Mouse (Mus musculus) heart, adult 18-20 months (tissue): Measurements from ENCODE around the gene Hap1. TPM values are rescaled to one million over a fixed set of nuclear protein-coding genes. Genes with fewer than 3 reads are reported as not detected.
A peak's percentile ranks its signal among the peaks of the same experiment; 100 is the strongest.
"Not testable (repeated sequence)": the region's sequence is repeated elsewhere in the genome, so short reads cannot be mapped to it uniquely, and the experiment has no call there.

ENCODE experiments used
- DNase-seq, 2 experiments: peaks; one replicate each; pipeline ENCODE4 v3.0.0; 2021 to 2022; ENCODE audit warnings: mixed read lengths in 1 of 2
- total RNA-seq, 2 experiments: library from RNA; stranded (reverse); gene quantifications; 2 replicates each; pipeline ENCODE4 v1.2.3; 2021

The Hap1 gene
- total RNA-seq, 2 experiments from 2014 or later = 1.8 to 1.9 TPM

GRCm38 (mm10) chr11:100355151-100355951, 577 bp downstream of the Hap1 start:
- peak; percentile 52 to 55 for DNase-seq

DNA sequence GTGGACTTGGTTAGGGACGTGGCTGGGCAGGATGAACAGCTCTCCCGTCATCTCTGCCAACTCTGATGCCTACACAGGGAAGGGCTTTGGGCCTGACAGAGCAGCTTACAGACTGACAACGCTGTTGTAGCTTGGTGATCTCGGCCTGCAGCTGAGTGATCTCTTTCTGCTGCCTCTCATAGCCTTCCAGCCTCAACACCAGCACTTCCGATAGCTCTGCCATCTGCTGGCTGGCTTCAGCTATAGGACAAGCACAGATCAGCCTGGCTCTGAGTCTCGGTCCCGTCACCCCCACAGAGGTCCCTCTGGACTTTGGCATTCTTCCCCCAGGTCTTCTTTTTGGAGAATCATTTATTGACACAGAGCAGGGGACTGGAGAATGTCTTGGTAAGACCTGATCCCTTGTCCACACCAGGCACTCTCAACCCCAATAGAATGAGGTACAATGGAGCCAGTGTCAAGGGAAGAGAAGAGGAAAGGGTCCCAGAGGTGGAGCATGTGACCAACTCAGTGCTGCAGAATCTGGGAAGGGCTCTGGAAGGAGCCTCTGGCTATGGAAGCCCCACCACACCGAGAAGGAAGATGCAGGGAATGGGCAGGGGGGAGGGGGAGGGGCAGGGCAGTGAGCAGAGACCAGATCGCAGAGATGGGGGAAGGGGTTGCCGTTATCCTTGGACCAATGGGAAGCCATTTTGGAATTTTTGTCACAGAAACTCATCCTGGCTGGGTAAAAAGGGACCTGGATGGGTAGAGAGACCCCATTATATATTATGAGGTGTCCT, 3.7 kb downstream of the Hap1 start:
- no peak for DNase-seq

- DNase-seq = no peak
Measured at GRCm38 (mm10) chr11:100344269-100344668, 11.7 kb downstream of the Hap1 start.

- DNase-seq = no peak
Measured at GRCm38 (mm10) chr11:100335731-100336130, 20.2 kb downstream of the Hap1 start.

DNA sequence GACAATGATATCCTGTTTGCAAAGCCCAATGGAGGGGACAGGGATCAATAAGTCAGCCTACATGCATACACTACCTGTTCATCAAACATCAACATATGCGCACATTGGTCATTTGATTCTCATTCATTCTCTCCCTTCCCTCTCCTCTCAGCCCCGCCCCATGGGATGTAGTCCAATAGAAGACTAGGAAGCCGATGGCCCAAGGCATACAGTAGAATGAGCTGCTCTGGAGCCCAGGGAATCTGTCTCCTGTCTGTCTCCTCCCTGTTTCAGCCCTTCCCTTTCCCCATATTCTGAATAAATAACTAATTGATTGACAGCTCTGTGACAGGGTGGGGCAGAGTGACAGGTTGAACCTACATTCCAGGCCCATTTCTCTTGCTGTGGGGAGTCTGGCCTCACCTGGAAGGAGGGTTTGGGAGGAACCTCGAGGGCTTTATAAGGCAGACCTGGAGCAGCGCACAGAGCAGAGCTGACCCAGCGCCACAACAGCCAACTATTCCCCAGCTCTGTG, 21.9 kb downstream of the Hap1 start, which contains the start of gene Gast:
TSS of gene Gast (plus strand) at position 464 of the 514 bp plus-strand sequence.
- no peak for DNase-seq

DNA sequence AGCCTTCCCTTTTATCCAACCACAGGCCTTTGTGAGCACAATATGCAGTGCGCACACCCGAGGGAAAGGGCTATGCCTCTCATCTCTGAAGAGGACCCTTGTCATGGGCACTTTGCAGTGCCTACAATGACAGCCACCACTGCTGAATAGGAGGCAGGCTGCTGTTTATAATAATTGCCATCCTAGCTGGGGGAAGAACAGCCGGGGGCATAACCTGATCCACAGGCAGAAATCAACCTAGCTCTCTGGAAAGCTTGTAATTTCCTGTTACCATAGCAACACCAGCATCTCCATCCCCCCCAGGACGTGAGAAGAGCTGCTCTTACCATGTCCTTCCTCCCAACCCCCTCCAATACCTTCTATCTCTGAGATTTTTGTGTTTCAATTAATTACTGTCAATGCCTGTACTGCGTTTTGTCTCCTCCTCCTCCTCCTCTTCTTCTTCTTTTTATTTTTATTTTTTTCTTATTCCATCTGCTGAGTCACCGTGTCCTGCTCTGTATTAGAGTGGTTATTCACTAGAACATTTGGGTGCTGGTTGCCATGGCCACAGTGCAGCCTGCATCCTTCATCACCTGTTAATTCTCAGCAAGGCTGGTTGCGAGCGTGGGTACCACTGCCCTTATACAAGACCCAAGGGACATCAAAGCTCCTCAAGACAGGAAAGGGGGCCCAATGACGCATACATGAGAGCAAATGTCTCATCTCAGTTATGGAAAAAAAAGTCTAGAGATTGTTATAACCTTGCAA, 23.0 kb downstream of the Hap1 start:
- DNase-seq = no peak

- DNase-seq = not testable (repeated sequence)
Measured at GRCm38 (mm10) chr11:100330816-100331375, 25.0 kb downstream of the Hap1 start.

DNA sequence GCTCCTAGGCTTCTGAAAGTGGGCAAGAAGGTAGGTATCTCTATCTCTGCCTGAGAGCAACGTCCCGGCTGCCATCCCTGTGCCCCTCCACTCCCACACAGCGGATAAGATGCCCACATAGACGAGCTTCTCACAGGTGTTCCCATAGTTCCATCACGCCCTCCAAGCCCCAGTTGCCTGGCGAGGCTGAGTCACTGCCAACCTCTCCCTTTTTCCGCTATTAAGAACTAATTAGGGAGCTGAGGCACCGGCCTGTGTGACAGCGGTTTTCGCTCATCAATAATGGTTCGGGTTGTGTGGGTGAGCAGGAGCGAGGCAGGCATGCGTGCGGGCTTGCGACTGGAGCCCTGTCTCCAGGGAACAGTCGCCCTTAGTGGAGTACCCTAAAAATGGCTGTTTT, 25.7 kb downstream of the Hap1 start:
- DNase-seq = no peak

DNA sequence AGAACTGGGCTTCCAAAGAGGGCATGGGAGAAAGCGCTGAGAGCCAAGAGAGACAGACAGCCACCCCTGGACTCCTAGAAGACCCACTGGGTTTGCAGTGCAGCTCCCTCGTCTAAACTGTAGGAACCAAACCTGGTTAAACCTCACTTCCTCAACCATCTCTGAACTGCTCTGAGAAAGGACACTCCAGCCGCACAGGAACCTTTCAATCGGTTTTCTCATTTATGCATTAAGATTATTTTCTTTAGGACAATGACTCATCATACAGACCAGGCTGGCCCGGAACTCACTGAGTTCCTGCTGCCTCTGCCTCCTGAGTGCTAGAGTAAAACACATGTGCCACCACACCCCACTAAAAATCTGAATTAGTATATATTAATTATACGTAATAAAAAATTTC, 28.2 kb downstream of the Hap1 start:
- no peak for DNase-seq

- no peak for DNase-seq
Measured at GRCm38 (mm10) chr11:100327316-100327715, 28.6 kb downstream of the Hap1 start.

DNA sequence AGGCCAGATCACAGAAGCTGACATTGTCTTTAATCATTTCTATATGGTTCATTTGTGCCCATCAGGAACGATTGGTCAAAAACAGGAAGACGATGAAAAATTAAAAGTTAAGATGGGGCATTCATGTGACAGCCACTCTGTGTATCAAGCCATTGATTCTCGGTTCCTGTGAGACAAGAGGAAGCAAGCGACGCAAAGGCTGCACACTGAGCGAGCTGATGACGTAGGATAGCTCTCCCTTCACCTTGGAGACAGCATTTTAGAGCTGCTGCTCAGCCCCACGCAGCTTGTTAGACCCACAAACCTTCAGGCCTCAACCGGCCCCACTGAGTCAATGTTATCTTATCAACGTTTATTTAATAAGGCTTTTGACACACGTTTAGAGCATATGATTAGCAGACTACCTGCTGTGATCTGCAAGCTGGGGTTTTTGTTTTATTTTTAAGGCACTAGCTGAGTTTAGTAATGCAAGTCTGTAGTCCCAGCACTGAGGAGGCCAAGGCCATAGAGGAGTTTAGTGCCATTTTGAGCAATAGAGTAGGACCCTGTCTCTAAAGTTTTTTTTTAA, 30.8 kb downstream of the Hap1 start:
- DNase-seq = no peak

GRCm38 (mm10) chr11:100323578-100323977, 32.4 kb downstream of the Hap1 start:
- peak; percentile 36 to 70 for DNase-seq

GRCm38 (mm10) chr11:100322591-100323258, 33.2 kb downstream of the Hap1 start:
- no peak for DNase-seq

GRCm38 (mm10) chr11:100321479-100322305, 34.2 kb downstream of the Hap1 start:
- DNase-seq = peak in 1 of 2 experiments; percentile 22

DNA sequence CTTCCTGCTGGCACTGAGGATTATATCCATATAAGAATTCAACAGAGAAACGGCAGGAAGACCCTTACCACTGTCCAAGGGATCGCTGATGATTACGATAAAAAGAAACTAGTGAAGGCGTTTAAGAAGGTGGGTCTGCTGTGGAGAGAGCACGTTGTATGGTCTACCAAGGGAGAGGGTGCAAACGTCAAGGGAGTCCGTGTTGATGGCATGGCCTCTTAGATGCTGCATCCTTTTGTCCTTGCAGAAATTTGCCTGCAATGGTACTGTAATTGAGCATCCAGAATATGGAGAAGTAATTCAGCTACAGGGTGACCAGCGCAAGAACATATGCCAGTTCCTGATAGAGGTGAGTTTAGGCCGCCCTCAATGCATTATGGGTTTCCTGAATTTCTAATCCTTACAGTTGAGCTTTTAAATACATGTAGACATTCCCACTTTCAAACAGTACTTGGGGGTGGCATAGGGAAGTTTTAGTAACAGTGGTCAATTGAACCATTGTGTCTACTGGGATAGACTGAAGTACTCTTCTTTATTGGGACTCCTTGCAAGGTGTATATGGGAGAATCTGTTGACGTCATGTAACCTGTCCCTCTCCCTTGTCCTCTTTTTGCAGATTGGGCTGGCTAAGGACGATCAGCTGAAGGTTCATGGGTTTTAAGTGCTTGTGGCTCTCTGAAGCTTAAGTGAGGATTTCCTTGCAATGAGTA, 35.1 kb downstream of the Hap1 start:
- DNase-seq = not testable (repeated sequence)

- DNase-seq = peak; percentile 95 to 98
Measured at GRCm38 (mm10) chr11:100320172-100320630, 35.7 kb downstream of the Hap1 start.

GRCm38 (mm10) chr11:100319492-100320171, 36.3 kb downstream of the Hap1 start, which contains the start of gene Eif1:
Gene Eif1 (plus strand): TSS chr11:100319885.
- DNase-seq = peak; percentile 100
